Mouse (Mus musculus) ES-Bruce4 (cell line): ENCODE results near the gene Rsph1. TPM values are rescaled to one million over a fixed set of nuclear protein-coding genes. Genes with fewer than 3 reads are reported as not detected.

Experiments used
- H3K27ac ChIP-seq: 2 replicates; pipeline ENCODE4 v1.5.1; 2012; ENCODE audit warnings: low read length, inconsistent platforms; ENCODE audit not compliant: insufficient read depth
- H3K27me3 ChIP-seq: 2 replicates; pipeline ENCODE4 v1.6.1; 2012; ENCODE audit warnings: mild to moderate bottlenecking, low read length, inconsistent platforms; ENCODE audit not compliant: control insufficient read depth, poor library complexity, insufficient read depth, severe bottlenecking
- H3K36me3 ChIP-seq: 2 replicates; pipeline ENCODE4 v1.6.1; 2012; ENCODE audit warnings: inconsistent platforms, mild to moderate bottlenecking, low read length, moderate library complexity; ENCODE audit not compliant: control insufficient read depth, poor library complexity, insufficient read depth, severe bottlenecking
- H3K4me1 ChIP-seq: one replicate; pipeline ENCODE4 v1.8.1; 2011; ENCODE audit warnings: low read length; ENCODE audit not compliant: control insufficient read depth, insufficient read depth
- H3K4me3 ChIP-seq: 2 replicates; pipeline ENCODE4 v1.5.1; 2011; ENCODE audit warnings: low read depth, mild to moderate bottlenecking, low read length
- H3K9ac ChIP-seq: 2 replicates; pipeline ENCODE4 v1.6.1; 2012; ENCODE audit warnings: low read depth, mild to moderate bottlenecking, inconsistent platforms; ENCODE audit not compliant: poor library complexity, severe bottlenecking
- H3K9me3 ChIP-seq: replicated peaks from 2 replicates; pipeline ENCODE4 v1.6.1; 2012; ENCODE audit warnings: mild to moderate bottlenecking, low read length, inconsistent platforms; ENCODE audit not compliant: control insufficient read depth, poor library complexity, insufficient read depth, severe bottlenecking
- CTCF ChIP-seq: IDR thresholded peaks from one replicate; pipeline ENCODE4 v1.8.1; 2011; ENCODE audit warnings: low read depth, low read length
- EP300 ChIP-seq: IDR thresholded peaks from 2 replicates; pipeline ENCODE4 v1.6.1; 2011; ENCODE audit warnings: low read depth, low read length; ENCODE audit not compliant: insufficient read depth
- POLR2A ChIP-seq: IDR thresholded peaks from one replicate; pipeline ENCODE4 v1.8.1; 2011; ENCODE audit warnings: low read length; ENCODE audit not compliant: insufficient read depth
- polyA plus RNA-seq: library from polyadenylated mRNA; stranded (reverse); fragments of >200 nt; gene quantifications from 2 replicates; pipeline ENCODE4 v1.2.4, GENCODE M21; 2011; ENCODE audit warnings: low read depth; ENCODE audit not compliant: missing spikeins, insufficient read depth, insufficient read length

Gene Rsph1
- 11.3 and 11.5 TPM in 2 replicates for polyA plus RNA-seq

DNA sequence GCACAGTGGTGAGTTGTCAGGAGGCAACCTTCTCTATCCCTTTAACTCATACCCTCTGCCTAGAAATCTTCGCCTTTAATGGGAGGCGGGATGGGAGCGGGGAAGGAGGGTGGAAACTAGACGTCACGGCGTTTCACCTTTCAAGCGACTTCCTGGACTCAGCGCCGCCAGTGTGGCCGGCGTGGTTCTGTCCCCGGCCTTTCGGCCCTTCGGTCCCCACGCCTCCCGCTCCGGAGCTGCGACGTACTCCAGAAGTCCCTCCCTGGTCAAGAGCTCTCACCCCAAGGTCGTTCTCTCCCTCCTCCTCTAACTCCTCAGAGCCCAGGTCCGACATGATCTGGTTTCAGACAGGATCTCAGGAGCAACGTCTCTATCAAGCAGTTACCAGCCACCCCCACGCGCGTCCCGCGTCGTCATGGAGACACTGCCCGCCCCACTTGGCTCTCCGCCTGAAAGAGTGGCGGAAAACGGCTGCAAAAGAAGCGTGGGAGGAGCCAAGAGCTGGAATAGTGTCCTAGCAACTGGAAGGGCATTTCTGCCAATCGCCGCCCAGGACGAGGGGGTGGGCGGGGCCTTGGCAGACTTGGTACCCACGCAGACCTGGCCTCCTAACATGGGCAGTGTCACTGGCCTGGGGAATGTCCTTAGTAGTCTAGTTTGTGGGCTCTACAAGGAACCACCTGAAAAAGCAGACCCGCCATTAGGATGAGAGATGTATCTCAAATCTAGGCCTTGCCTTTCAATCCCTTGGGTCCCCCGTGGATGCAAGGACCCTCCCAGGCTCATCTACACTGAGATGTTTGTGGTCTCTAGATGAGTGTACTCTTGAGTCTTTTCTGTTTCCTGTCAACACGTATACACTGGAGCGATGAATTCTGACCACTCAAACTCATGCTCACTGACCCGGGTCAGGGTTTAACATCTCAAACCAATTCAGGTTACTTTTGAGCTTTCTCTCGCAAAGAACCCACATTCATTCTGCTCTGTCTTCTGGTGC lies at the start of gene Rsph1:
Rsph1 (minus strand) TSS at position 462 of the 997 bp plus-strand sequence.
- no peaks in the 10 kb centered on the region for H3K36me3 ChIP-seq
- H3K9ac ChIP-seq = peak within 1 kb of the TSS; percentile 14; the same call in 1 of the 2 replicates
- peak within 1 kb of the TSS; percentile 80 for H3K4me3 ChIP-seq
- H3K27me3 ChIP-seq = no peaks in the 10 kb centered on the region
- peaks cover 7% of the 10 kb centered on the region for H3K4me1 ChIP-seq
- no peaks in the 10 kb centered on the region for H3K9me3 ChIP-seq
- TF ChIP-seq POLR2A (no peak), CTCF (no peak)
- H3K27ac ChIP-seq = no peak within 1 kb of the TSS

DNA sequence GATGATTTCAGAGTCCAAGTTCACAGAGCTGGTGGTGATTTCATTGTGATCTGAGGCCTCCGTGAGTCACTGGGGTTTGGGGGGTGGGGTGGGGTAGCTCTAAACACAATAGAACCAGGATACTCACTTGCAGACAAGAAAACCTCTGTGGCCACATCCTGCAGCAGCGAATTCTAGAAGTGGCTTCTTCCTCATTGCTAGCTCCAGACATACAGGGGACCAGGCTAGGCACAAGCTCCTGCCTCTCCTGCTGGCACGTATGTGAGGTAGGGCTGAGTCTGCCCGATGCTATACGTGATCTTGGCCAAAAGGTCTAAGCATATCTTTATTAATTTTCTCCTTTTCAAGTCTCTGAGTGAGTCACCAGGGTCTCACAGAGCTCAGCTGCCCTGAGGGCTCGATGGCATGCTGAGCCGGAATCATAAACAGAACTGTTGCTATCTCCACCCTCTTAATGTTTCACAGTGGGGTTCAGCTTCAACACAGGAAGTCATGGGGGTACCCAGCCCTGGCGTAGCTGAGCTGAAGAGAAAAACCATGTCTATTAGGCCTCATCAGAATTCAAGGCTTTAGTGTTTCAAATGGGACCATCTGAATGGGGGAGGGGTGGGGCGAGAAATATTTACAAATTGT lies 49.2 kb upstream of the Rsph1 start:
- Histone ChIP-seq H3K9ac (no peak overlapping the region), H3K4me3 (no peak overlapping the region), H3K36me3 (no peaks in the 10 kb centered on the region), H3K9me3 (no peaks in the 10 kb centered on the region), H3K4me1 (peaks cover 7% of the 10 kb centered on the region), H3K27ac (peak overlapping the region; percentile 80), H3K27me3 (no peaks in the 10 kb centered on the region)
- TF ChIP-seq CTCF (no peak), EP300 (peak; percentile 60; the same call in 1 of the 2 replicates), POLR2A (no peak)

DNA sequence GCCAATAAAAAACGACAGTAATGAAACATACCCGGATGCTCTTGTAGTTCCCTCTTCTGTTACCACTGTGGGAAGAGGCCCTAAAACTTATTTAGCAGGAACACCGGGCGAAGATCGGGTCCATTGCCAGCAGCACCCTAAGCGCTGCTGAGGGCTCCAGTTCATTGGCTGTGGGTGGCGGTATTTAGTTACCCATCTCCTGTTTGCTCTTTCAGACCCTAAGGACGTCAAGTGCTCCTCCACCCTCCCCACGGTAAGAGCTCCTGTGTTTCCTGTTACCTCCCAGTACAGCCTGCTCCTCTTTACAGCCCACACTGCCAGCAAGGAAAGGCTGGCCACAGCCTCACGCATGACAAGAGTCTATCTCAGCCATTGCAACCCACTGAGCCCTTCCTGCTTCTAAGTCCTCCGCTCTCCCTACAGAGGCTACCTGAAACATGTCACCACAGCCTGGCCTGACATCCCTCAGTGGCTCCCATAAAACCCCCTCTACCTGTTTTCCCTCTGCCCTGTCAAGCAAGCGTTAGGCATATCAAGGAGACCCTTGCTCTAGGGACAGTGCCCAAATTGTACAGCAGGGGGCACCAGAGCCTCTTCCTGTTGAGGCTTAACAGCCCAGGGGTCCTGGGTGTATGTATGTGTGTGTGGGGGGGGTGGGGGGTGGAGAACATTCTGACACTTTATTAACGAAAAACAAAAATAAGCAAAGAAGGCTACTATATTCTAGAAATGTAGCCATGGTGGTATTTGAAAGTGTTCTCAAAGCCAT lies 48.5 kb upstream of the Rsph1 start:
- Histone ChIP-seq H3K4me1 (peaks cover 7% of the 10 kb centered on the region), H3K27me3 (no peaks in the 10 kb centered on the region), H3K27ac (peak overlapping the region; percentile 1; the same call in 1 of the 2 replicates), H3K36me3 (no peaks in the 10 kb centered on the region), H3K4me3 (no peak overlapping the region), H3K9ac (no peak overlapping the region), H3K9me3 (no peaks in the 10 kb centered on the region)
- TF ChIP-seq CTCF = peak; percentile 79
- TF ChIP-seq POLR2A = no peak

DNA sequence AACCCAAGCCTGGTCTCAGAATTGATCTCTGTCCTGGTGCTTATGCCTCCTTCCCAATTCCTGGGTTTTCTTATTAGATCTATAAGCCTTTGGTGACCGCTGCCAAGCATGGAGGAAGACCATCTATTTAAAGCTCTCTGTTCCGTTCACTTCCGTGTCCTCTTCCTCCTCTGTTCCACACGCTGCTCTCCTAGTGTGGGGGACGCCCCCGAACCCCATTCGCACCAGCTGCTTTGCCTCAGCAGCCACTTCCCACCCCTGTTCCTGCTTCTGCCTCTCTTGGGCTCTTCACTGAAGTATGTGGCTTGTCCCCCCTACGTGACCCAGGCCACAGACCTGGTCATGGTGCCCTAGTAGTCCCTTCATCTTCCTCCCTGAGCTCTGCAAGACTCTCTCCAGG lies 47.0 kb upstream of the Rsph1 start:
- H3K9ac ChIP-seq = no peak overlapping the region
- no peaks in the 10 kb centered on the region for H3K9me3 ChIP-seq
- TF ChIP-seq EP300 (no peak), POLR2A (no peak), CTCF (no peak)
- peaks cover 7% of the 10 kb centered on the region for H3K4me1 ChIP-seq
- H3K4me3 ChIP-seq = no peak overlapping the region
- no peaks in the 10 kb centered on the region for H3K27me3 ChIP-seq
- H3K27ac ChIP-seq = no peak overlapping the region
- H3K36me3 ChIP-seq = no peaks in the 10 kb centered on the region

GRCm38 (mm10) chr17:31323379-31323778 lies 46.2 kb upstream of the Rsph1 start:
- no peaks in the 10 kb centered on the region for H3K36me3 ChIP-seq
- no peak for TF ChIP-seq POLR2A
- TF ChIP-seq CTCF = no peak
- no peak for TF ChIP-seq EP300
- H3K9me3 ChIP-seq = no peaks in the 10 kb centered on the region
- H3K4me3 ChIP-seq = no peak overlapping the region
- no peak overlapping the region for H3K9ac ChIP-seq
- H3K27ac ChIP-seq = peak overlapping the region; percentile 53; the same call in 1 of the 2 replicates
- peaks cover 7% of the 10 kb centered on the region for H3K4me1 ChIP-seq
- H3K27me3 ChIP-seq = no peaks in the 10 kb centered on the region
